Mouse (Mus musculus) stomach, postnatal 0 days (tissue): ENCODE measurements around the gene Ngb. TPM values are rescaled to one million over a fixed set of nuclear protein-coding genes. Genes with fewer than 3 reads are reported as not detected.

ENCODE experiments used
- ATAC-seq: fragments of 200-750 bp; cut with Nextera tagmentation; 2 replicates; pipeline ENCODE4 v1.8.0; 2017; ENCODE audit not compliant: low FRiP score, low TSS enrichment
- DNase-seq: peaks from one replicate; pipeline ENCODE4 v3.0.0-alpha.2; 2016; ENCODE audit warnings: low spot score
- H3K27ac ChIP-seq: fragments of 300-500 bp; sonication (generic); replicated peaks from 2 replicates; pipeline ENCODE4 v1.5.1; 2014; ENCODE audit warnings: mild to moderate bottlenecking, control low read depth
- H3K27me3 ChIP-seq: fragments of 300-500 bp; sonication (generic); 2 replicates; pipeline ENCODE4 v1.6.1; 2014; ENCODE audit warnings: low read length; ENCODE audit not compliant: control insufficient read depth, insufficient read depth
- H3K36me3 ChIP-seq: fragments of 300-500 bp; sonication (generic); 2 replicates; pipeline ENCODE4 v1.6.1; 2014; ENCODE audit warnings: low read length, mixed read lengths; ENCODE audit not compliant: control insufficient read depth, insufficient read depth
- H3K4me1 ChIP-seq: fragments of 300-500 bp; sonication (generic); replicated peaks from 2 replicates; pipeline ENCODE4 v1.6.1; 2014; ENCODE audit warnings: antibody characterized with exemption; ENCODE audit not compliant: control insufficient read depth, insufficient read depth
- H3K4me2 ChIP-seq: fragments of 300-500 bp; sonication (generic); replicated peaks from 2 replicates; pipeline ENCODE4 v1.6.1; 2014; ENCODE audit warnings: low read depth, mild to moderate bottlenecking, control low read depth, moderate library complexity
- H3K4me3 ChIP-seq: fragments of 300-500 bp; sonication (generic); 2 replicates; pipeline ENCODE4 v1.5.1; 2014; ENCODE audit warnings: low read depth, low read length, control low read depth
- H3K9ac ChIP-seq: fragments of 300-500 bp; sonication (generic); 2 replicates; pipeline ENCODE4 v1.6.1; 2014; ENCODE audit warnings: mild to moderate bottlenecking, low read length, control low read depth, mixed read lengths
- H3K9me3 ChIP-seq: fragments of 300-500 bp; sonication (generic); 2 replicates; pipeline ENCODE4 v1.6.1; 2016; ENCODE audit warnings: low read length; ENCODE audit not compliant: control insufficient read depth
- CTCF ChIP-seq: IDR thresholded peaks from 2 replicates; pipeline ENCODE4 v1.5.1; 2016; ENCODE audit warnings: antibody characterized with exemption, low read depth, mild to moderate bottlenecking, moderate library complexity
- EP300 ChIP-seq: optimal IDR thresholded peaks from 2 replicates; pipeline ENCODE3; 2016; ENCODE audit warnings: antibody characterized with exemption
- WGBS: fragments of 180-500 bp; shearing (Covaris S2); extraction: QIAGEN DNeasy Blood & Tissue Kit; methylation state at CpG from one replicate; pipeline ENCODE4 v1.1.7; 2014; 5-methylcytosine and 5-hydroxymethylcytosine counted together
- polyA plus RNA-seq: library from polyadenylated mRNA; unstranded; fragments of >200 nt; fragmentation: Nextera tagmentation; extraction: Ambion mirVana; gene quantifications from 2 replicates; pipeline ENCODE4 v1.2.1, GENCODE M21; 2015

Ngb gene
- polyA plus RNA-seq = 11.1 and 11.8 TPM in 2 replicates

DNA sequence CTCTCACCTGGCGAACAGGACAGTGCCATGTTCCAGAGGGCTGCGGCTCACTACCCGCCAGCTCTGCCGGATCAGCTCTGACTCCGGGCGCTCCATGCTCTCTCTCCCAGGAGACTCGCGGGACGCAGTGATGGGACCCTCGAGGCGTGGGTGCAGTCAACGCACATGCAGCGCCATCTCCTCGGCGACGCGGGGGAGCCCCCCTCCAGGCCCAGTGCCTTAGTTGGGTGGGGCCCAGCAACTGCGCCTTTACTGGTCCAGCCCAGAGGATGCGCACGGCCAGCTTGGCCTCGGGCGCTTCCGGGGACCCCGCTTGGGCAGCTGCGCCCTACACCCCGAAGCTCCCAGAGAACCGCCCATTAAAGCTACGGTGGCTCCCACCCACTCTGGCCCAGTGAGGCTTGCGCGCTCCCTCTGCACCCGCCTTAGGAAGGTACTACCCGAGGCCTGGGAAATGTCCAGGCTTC lies at the start of gene Ngb:
Gene Ngb, minus strand, starts transcription at position 375 of the 467 bp plus-strand sequence.
- no peak within 1 kb of the TSS for H3K27ac ChIP-seq
- H3K4me3 ChIP-seq = peak within 1 kb of the TSS; percentile 24
- H3K4me1 ChIP-seq = no peaks in the 10 kb centered on the region; the same call in 1 of the 2 replicates
- no peaks in the 10 kb centered on the region; the same call in 1 of the 2 replicates for H3K27me3 ChIP-seq
- ATAC-seq (0 out of 2 replicates have a peak, but pooled peaks have one; percentile 51), DNase-seq (no peak)
- H3K9ac ChIP-seq = no peak within 1 kb of the TSS
- WGBS = 5% methylated on average over 25 of the region's 32 CpGs
- TF ChIP-seq EP300 (no peak), CTCF (no peak)
- peak within 1 kb of the TSS; percentile 52 for H3K4me2 ChIP-seq
- no peaks in the 10 kb centered on the region for H3K9me3 ChIP-seq
- H3K36me3 ChIP-seq = no peaks in the 10 kb centered on the region

DNA sequence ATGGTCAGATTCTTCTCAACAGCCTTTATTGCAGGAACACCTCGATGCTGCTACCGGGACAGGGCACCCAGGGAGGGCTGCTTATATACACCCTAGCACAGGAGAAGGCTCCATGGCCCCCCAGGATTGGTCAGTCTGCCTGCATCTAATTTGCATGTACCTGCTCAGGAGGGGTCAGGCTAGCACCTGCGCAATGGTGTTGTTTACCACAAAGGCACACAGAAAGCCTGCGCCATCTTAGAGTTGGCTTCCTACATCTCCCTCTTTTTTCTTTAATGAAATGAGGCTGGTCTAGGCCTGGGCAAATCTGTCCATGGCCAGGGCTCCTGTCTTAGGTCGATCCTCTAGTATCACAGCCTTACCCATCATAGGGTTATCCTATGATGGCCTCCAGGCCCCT lies 47.1 kb upstream of the Ngb start:
- Histone ChIP-seq H3K4me2 (no peak overlapping the region), H3K27me3 (no peaks in the 10 kb centered on the region), H3K27ac (no peak overlapping the region), H3K4me1 (no peaks in the 10 kb centered on the region), H3K9me3 (no peaks in the 10 kb centered on the region), H3K36me3 (no peaks in the 10 kb centered on the region; the same call in 1 of the 2 replicates), H3K9ac (no peak overlapping the region), H3K4me3 (no peak overlapping the region)
- WGBS = 97% methylated on average over 5 of the region's 5 CpGs
- ATAC-seq (no peak), DNase-seq (no peak)
- TF ChIP-seq CTCF (no peak), EP300 (no peak)

DNA sequence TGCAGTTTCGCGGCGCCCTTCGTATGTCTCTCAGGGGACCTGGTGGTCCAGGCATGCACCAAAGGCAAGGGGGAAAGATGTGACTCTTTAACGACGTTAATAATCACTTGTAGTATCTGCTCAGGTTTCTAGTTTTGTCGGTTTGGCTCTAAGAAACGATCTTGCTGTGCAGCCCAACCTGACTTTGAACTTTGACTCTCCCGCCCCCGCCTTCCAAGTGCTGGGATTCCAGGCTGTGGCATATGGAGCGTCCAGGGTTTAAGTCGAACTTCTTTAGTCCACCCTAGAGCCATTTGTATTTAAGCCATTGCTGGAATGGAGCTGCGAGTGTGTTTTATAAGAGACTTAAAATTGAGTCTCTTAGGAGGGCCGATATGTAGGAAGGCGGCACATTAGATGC lies 45.8 kb upstream of the Ngb start:
- Histone ChIP-seq H3K4me3 (peak overlapping the region; percentile 79), H3K27me3 (no peaks in the 10 kb centered on the region), H3K9me3 (no peaks in the 10 kb centered on the region), H3K27ac (peak overlapping the region; percentile 89), H3K4me1 (no peaks in the 10 kb centered on the region), H3K4me2 (peak overlapping the region; percentile 71), H3K36me3 (no peaks in the 10 kb centered on the region; the same call in 1 of the 2 replicates), H3K9ac (peak overlapping the region; percentile 71)
- ATAC-seq (0 out of 2 replicates have a peak, but pooled peaks have one; percentile 0), DNase-seq (peak; percentile 47)
- WGBS = 17% methylated on average over 15 of the region's 15 CpGs
- TF ChIP-seq CTCF (no peak), EP300 (no peak)

DNA sequence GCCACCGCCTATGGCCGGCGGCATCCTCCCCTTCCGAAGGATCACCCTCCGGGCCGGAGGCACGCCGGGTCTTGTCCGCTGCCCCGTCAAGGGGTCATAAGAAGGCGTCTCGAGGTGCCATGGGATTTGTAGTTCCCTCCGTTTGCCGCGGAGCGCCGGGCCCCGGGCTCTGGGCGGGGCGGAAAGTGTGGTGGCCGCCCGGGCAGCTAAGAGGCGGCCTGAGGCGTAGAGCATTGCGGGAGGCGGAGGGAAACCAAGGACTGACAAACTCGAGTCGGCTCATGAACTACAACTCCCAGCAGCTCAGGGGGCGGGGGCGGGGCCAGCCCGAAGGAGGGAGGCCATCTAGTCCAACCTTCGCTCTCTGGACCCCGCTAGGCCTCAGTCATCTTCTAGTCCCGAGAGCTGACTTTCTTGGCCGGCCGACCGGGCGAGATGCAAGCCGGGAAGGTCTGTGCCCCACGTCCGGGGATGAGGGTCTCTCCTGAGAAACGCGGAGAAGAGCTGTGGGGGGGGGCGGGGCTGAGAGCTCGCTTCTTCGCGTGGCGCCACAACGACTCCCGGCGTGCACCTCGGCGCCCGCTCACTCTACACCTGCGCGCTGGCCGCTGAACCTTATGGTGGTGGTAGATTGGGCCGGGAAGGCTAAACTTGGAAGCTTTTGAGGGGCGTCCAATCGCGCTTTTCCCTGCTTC lies 45.2 kb upstream of the Ngb start, which contains the start of gene Pomt2:
Gene Pomt2, minus strand, starts transcription at position 574 of the 695 bp plus-strand sequence.
- TF ChIP-seq EP300 (no peak), CTCF (no peak)
- H3K9me3 ChIP-seq = no peaks in the 10 kb centered on the region
- peak within 1 kb of the TSS; percentile 71 for H3K9ac ChIP-seq
- peak within 1 kb of the TSS; percentile 89 for H3K27ac ChIP-seq
- peak within 1 kb of the TSS; percentile 79 for H3K4me3 ChIP-seq
- DNase-seq (peak; percentile 96), ATAC-seq (peak; percentile 99)
- H3K4me1 ChIP-seq = no peaks in the 10 kb centered on the region
- H3K27me3 ChIP-seq = no peaks in the 10 kb centered on the region
- H3K36me3 ChIP-seq = no peaks in the 10 kb centered on the region; the same call in 1 of the 2 replicates
- under 1% methylated on average over 60 of the region's 61 CpGs for WGBS
- peak within 1 kb of the TSS; percentile 71 for H3K4me2 ChIP-seq

DNA sequence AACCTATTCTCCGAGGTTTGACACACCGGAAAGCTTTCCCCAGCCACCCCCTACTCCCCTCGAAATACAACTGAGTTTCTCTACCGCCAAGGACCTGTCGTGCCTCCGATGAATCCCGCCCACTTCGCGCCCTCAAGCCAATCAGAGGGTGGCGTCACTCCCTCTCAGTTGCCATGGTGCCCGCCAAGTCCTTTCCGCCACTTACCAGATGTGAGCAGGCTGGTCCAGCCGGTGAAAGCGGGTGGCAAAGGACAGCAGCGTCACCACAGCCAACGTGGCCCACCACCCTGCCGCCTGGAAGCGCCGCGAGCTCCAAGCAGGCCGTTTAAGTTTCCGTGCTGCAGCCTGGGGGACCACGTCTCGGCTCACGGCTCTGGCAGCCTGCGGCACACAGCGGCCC lies 44.6 kb upstream of the Ngb start, which contains the start of gene Gstz1:
Gene Gstz1, plus strand, starts transcription at position 200 of the 400 bp plus-strand sequence.
- Histone ChIP-seq H3K4me1 (no peaks in the 10 kb centered on the region), H3K9me3 (no peaks in the 10 kb centered on the region), H3K27me3 (no peaks in the 10 kb centered on the region), H3K36me3 (no peaks in the 10 kb centered on the region; the same call in 1 of the 2 replicates), H3K4me3 (peak within 1 kb of the TSS; percentile 79), H3K27ac (peak within 1 kb of the TSS; percentile 89), H3K4me2 (peak within 1 kb of the TSS; percentile 71), H3K9ac (peak within 1 kb of the TSS; percentile 71)
- DNase-seq = peak; percentile 91
- WGBS = under 1% methylated on average over 27 of the region's 27 CpGs
- ATAC-seq = peak; percentile 84
- TF ChIP-seq EP300 (no peak), CTCF (peak; percentile 37)

DNA sequence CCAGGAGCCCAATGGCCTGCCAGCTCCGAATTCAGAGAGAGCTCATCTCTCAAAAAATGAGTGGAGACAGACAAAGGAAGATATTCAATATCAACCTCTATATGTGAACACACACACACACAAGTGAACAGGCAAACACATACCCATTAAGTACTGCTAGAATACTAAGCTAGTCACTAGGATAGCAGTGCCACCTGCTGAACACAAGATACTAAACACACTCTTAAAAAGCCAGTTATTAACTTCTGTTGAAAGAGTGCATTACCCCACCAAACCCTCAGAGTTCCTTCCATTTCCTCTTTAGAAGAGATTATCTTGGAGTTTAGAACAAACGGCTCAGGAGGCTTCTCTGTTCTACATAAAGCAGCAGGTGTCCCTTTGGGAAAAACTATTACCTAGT lies 39.8 kb upstream of the Ngb start:
- Histone ChIP-seq H3K36me3 (no peaks in the 10 kb centered on the region), H3K4me2 (no peak overlapping the region), H3K4me3 (no peak overlapping the region), H3K9me3 (no peaks in the 10 kb centered on the region), H3K4me1 (no peaks in the 10 kb centered on the region), H3K27ac (no peak overlapping the region), H3K9ac (no peak overlapping the region), H3K27me3 (no peaks in the 10 kb centered on the region)
- DNase-seq (no peak), ATAC-seq (no peak)
- WGBS = 81% methylated on average over 2 of the region's 2 CpGs
- no peak for TF ChIP-seq EP300
- 0 out of 2 replicates have a peak, but pooled peaks have one; percentile 4 for TF ChIP-seq CTCF
